Mouse (Mus musculus): ENCODE results near the gene Mau2. TPM values are rescaled to one million over a fixed set of nuclear protein-coding genes. Genes with fewer than 3 reads are reported as not detected.
A peak's percentile ranks its signal among the peaks of the same experiment; 100 is the strongest.
"Not testable (repeated sequence)": the region's sequence is repeated elsewhere in the genome, so short reads cannot be mapped to it uniquely, and the experiment has no call there.

The Mau2 gene
- total RNA-seq (2021), result 10 to 100 TPM; 82.8 to 83.3 TPM
- long read RNA-seq, experiment 1, full-length matches to known transcripts, result 65 of 89 reads
- long read RNA-seq, experiment 1, partial matches to known transcripts, result 6 of 89 reads
- long read RNA-seq, experiment 1, other reads (novel, unspliced or antisense), result 18 of 89 reads
- long read RNA-seq, experiment 2, full-length matches to known transcripts, result 55 of 89 reads
- long read RNA-seq, experiment 2, partial matches to known transcripts, result 8 of 89 reads
- long read RNA-seq, experiment 2, other reads (novel, unspliced or antisense), result 26 of 89 reads

DNA sequence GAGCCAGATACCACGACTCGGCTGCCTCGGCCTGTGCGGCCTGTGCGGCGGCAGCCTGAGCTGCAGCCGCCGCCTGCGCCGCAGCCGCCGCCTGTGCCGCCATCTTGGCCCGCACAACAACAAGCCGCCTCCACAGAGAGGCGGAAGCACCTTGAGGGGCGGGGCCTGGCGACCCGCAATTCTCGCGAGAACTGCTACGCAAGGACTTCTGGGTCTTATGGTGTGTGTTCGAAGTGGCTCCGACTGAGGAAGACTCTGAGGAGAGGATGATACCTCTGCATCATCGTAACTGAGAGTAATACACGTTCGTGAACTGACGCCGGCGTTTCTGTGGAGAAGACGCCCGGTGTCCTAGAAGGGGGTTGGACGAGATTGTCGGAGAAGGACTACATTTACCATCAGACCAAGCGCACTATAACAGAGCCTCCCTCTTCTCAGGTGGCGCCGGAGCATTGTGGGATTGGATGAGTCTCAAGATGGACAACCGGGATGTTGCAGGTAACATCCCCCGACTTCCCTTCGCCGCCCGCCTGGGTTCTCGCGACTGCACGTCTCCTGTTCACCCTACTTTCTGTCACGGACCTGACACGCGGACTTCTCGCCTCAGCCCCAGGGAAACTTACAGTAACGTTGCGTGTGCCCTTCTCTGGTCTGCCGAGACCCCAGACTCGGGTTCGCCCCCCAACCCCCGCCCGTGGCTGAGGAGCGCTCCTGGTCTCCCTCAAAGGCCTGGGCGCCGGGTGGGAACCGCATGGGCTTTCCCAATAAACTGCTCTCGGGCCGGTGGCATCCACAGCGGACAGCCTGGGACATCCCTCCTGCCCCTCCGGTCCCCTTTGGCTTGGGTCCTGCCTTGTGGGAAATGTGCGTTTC lies at the start of gene Mau2, which contains the start of gene Sugp1:
Gene Mau2 (minus strand): TSS at position 152 of the 873 bp plus-strand sequence.
Gene Sugp1 (plus strand): TSS at position 231 of the 873 bp plus-strand sequence.
- intact Hi-C loops (cut with DNase I), result no loop called here

DNA sequence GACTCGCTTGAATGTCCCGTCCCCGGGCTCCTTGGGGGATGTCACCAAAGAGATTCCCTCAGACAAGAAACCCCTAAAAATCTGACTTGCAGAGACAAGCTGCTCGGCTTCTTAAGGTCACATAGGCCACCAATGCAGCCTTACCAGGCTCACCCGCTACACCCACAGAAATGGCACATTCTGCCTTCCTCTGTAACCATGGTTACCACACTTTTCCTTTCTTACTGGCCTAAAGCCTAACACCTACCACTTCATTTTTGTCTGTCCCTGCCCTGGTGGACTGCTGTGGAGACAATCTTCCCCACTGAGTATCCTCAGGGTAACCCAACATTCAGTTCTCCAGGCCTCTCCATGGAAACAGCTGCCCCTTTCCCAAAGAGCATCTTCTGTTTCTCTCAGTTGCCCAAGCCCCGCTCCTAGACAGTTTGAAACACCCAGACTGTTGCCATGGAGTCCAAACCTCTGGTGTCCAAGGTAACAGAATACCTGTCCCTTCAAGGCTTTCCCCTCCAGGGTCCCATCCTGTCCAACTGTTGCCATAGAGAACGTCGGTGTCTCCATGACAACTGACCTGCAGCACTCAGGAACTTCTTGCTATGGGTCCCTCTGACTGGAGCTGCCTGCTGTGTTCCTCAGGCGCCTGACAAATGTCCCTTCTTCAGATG lies 46.9 kb upstream of the Mau2 start:
- peak in 1 of 2 experiments; percentile 62 for DNase-seq (ENCODE audit: low spot score in 2 of 2)
- intact Hi-C loops (cut with DNase I), result loop anchor here (2.0 to 5.0 kb wide), 2 partner anchors 31 to 133 kb away; partner anchors contain the start of gene Ncan

More for the DNA sequence above, at the start of gene Mau2, which contains the start of gene Sugp1:
- peak; percentile 94 to 97 for DNase-seq (ENCODE audit: low spot score in 2 of 2)

DNA sequence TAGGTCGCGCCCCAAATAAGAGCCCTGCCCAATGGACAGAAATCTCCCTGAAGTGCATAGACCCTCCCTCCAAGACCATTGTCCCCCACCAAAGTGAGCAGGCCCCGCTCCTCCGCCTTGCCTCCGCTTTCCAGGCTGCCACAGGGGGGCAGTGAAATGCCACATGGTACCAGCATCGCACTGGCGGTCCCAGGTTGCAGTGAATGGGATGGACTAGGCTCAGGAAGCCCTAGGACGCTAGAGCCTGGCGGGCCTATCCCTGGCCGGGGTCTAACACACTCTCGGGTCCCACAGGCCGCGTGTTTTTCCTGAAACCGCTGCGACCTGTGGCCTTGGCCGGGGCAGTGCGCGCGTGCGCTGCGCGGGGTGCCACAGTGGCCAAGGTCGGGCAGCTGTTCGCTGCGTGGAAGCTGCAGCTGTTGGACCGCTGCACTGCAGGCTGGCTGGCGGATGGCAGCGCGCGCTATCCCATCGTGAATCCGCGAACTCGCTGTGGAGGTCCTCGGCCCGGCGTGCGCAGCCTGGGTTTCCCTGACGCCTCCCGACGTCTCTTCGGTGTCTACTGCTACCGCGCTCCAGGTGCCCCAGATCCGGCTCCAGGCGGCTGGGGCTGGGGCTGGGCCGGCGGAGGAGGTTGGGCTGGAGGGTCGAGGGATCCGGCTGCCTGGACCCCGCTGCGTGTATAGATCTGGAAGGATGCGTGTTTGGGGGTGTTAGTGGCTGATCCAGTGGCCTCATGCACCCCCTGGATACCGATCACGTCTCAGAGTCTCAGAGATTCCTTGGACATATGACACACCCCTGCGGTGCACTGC lies 45.5 kb upstream of the Mau2 start:
- peak; percentile 64 to 72 for DNase-seq (ENCODE audit: low spot score in 2 of 2)
- intact Hi-C loops (cut with DNase I), result loop anchor here (2.0 to 5.0 kb wide), 3 partner anchors 33 to 134 kb away; partner anchors contain the start of gene Ncan

DNA sequence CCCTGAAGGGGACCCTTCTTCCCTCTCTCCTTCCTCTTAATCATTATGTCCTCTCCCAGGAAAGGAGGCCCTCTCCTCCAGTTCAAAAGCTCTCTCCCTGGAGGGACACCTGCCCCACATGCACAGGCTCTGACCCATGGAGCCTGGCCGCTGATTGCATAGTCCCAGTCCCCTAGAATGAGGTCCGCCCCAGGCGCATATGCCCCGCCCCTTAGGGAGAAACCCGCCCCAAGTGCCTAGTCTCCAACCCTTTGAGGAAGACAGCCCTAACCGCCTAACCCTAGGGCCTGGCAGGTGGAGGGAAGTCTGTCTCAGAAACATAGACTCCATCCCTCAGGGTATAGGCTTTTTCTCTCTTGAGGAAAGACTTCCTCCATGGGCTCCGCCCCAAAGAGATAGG lies 44.7 kb upstream of the Mau2 start:
- DNase-seq (ENCODE audit: low spot score in 2 of 2), result no peak

DNA sequence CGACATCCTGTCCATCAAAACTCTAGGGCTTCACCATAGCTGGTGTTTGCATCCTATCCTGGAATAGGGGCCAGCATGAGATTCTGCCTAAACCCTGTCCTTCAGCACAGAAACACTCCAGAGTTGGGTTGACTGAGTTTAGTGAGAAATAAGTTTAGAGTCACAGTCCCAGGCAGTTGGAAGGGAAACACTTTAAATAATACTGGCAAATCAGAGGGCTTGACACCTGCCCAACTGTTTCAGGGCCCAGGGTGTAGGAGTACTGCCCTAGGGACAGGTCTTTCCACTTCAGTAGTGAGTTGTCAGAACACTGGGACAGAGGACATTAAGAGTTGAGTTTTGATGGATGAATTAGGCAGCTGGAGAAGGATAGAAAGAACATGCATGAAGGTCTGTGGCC lies 43.6 kb upstream of the Mau2 start:
- intact Hi-C loops (cut with DNase I), result loop anchor here (2.0 to 5.0 kb wide), 2 partner anchors 81 to 136 kb away; no protein-coding TSS in a partner anchor
- no peak for DNase-seq (ENCODE audit: low spot score in 2 of 2)

More for the DNA sequence above, 44.7 kb upstream of the Mau2 start:
- intact Hi-C loops (cut with DNase I), result loop anchor here (2.0 to 5.0 kb wide), 2 partner anchors 80 to 135 kb away; no protein-coding TSS in a partner anchor

DNA sequence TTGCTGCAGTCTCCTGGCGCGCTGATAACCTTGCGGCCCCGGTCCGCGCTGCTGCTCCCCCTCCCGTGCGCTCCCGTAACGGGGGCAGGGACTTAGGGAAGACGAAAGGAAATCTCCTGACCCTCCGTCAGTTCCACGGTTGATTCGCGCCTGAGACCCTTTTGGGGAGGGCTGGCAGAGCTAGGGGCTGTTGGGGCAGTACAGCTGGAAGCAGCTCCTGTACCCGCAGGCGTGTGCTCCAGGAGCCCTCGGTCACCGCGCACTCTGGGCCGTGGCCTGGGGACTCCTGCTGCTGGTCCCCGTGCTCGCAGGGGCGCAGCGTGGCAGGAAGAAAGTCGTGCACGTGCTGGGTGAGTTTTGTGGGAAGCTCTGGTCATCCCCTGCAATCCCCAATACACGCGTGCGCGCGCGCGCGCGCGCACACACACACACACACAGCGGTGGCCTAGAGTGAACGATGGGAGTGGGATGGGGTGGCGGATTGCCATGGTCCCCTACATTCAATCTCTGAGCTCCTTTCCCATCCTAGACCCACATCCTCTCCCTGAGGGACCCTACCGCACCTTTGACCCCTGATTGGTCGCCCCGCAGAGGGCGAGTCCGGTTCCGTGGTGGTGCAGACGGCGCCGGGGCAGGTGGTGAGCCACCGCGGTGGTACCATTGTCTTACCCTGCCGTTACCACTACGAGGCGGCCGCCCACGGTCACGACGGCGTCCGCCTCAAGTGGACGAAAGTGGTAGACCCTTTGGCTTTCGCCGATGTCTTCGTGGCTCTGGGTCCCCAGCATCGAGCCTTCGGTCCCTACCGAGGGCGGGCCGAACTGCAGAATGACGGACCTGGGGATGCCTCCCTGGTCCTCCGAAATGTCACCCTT lies 41.9 kb upstream of the Mau2 start:
- intact Hi-C loops (cut with DNase I), result loop anchor here (5.0 kb wide), 1 partner anchor 138 kb away; no protein-coding TSS in a partner anchor
- no peak for DNase-seq (ENCODE audit: low spot score in 2 of 2)

DNA sequence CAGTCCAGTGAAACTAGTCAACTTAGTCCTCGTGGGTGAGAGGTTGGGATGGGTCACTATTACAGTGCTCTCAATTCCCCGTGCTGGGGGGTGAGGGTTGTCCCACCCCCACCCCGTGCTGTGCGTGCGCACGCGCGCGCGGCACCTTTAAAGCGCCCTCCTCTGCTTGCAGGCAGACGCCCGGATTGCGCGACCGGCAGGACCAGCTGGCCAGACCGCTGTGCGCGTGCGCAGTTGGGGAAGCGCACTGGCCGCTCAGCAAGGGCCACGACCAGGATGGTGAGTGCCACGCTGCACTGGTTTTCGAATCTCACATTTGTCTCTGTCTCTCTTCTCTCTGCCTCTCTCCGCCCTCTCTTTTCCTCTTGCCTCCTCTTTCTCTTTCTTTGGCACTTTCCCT lies 40.8 kb upstream of the Mau2 start, which contains the start of gene Hapln4:
Gene Hapln4 (plus strand): TSS at position 173 of the 400 bp plus-strand sequence.
- intact Hi-C loops (cut with DNase I), result no loop called here
- no peak for DNase-seq (ENCODE audit: low spot score in 2 of 2)

DNA sequence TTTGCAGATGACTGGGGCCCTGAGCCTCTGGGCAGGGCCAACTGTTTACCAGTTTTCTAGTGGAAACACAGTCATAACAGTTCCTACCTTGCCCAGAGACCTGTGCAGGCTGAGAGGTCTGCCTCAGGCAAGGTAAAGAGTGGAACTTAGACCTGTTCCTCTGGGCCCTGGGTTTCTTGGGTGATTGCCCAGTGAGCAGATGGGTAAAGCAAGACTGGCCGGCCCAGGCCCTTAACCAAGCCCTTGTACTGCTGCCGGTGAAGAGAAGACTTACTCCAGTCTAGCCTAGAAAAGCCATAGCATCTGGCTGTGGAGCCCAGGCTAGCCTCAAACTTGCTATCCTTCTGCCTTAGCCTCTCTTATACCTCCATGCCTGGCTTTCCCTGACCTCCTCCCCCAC lies 39.4 kb upstream of the Mau2 start:
- intact Hi-C loops (cut with DNase I), result no loop called here
- no peak for DNase-seq (ENCODE audit: low spot score in 2 of 2)

DNA sequence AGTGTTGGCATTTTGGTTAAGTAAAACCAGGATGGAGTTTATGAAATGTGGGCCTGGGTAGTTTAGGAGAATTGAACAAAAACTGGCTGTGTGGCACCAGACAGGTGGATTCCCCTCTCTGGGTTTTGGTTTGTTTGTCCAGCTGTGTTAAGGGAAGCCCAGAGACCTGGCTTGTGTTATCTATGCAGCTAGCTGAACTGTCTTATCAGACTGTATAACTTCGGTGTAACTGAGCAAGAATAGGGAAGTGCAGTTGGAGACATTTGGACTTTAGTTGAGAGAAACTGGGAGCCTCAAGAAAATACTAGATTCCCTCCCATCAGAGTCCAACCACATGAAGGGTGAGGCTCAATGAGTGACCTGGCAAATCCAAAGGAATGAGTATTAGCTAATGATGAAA lies 31.1 kb upstream of the Mau2 start:
- no peak for DNase-seq (ENCODE audit: low spot score in 2 of 2)
- intact Hi-C loops (cut with DNase I), result no loop called here

DNA sequence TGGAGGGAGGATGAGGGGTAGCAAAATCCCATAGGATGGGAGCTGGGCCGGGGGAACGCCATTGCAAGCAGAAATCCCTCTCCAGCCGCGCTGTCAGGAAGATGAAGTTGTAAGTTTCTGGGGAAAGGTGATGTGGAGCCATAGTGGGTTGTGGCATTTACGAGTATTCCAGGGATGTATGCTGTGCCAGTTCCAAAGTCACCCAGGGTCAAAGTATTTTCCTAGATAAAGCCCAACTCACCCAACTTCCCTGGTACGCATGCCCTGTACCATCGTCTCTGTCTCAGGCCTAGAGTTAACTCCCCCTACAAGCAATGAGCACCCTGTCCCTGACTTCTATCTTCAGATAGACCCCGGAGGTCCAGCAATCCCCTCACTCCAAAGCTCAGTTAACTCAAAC lies 30.6 kb upstream of the Mau2 start:
- no peak for DNase-seq (ENCODE audit: low spot score in 2 of 2)
- intact Hi-C loops (cut with DNase I), result no loop called here

DNA sequence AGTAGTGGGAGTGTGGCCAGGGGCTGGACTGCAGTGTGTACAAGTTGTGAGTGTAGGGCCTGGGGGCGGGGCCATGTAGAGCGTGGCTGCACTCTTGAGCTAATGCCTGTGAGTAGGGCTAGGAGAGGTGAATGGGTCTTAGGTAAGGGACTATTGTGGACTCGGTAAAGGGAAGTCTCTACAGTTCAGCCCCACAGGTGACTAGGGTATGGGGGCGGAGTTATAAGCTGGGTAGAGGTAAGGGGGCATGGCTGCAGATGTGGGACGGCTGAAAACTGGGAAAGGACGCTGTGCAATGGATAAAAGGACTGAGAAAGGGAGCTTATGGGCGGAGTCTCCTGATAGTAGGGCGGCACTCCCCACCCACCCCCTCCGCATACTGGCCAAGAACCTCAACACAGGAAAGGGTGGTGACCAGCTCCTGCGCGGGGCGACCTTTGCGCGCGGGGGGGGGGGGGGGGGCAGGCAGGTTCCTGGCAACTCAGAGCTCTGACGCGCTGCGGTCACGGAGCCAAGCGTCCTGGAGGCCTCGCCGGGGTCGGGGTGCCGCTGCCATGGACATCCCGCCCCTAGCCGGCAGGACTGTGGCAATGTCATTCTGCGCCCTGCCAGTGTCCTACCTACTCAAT lies 30.0 kb upstream of the Mau2 start, which contains the start of gene Tm6sf2:
Gene Tm6sf2 (plus strand): TSS at position 484 of the 629 bp plus-strand sequence.
- intact Hi-C loops (cut with DNase I), result no loop called here
- DNase-seq (ENCODE audit: low spot score in 2 of 2), result no peak

DNA sequence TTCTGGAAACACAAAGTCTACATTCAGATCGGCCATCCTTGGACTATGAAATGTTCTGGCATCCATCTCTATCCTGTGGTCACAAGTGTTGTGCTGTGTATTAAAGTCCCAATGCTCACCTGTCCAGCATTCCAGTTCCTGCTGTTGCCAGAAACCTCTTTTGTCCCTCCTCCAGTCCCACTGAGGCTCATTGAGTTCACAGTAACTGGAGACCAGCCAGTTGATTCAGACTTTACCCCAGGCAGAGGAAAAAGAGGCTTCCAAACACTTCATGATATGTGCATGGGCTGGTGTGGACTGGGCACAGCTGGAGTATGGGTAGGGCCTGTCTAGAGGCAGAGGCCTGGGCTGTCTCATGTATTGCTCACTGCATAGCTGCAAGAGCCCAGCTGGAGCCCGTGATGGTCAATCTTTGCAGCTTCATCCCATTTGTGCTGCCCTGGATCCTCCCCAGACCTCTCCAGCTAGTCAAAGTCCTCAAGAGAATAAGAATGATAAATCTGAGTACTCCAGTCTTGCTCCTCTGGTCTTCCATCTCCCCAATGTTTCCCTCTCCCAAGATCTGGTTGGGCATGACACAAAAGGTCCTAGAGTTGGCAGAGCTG lies 29.4 kb upstream of the Mau2 start:
- DNase-seq (ENCODE audit: low spot score in 2 of 2), result no peak
- intact Hi-C loops (cut with DNase I), result no loop called here

DNA sequence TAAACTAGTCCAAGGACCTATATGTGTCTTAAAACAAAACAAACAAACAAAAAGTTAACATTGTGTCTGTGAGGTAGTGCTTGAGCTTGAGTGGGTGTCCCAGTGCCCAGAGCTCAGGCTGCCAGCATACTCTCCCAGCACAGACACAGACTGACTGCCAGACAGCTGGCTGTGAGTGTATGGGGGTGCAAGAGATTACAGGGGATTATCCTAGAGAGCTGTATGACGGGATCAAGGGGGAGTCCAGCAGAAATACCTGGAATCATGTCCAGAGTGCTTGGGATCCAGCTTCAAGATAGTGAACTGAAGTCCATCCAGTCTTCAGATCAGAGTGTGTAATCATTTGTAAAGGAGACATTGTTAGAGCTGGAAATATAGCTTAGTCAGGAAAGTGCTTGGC lies 15.2 kb upstream of the Mau2 start:
- DNase-seq (ENCODE audit: low spot score in 2 of 2), result no peak
- intact Hi-C loops (cut with DNase I), result no loop called here

DNA sequence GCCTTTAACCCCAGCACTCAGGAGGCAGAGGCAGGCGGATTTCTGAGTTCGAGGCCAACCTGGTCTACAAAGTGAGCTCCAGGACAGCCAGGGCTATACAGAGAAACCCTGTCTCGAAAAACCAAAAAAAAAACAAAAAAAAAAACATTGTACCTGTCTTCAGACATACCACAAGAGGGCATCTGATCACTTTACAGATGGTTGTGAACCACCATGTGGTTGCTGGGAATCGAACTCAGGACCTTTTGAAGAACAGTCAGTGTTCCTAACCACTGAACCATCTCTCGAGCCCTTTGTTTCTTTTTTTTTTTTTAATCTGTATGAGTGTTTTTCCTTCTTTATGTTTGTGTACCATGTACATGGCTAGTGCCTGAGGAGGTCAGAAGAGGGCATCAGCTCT lies 7.9 kb upstream of the Mau2 start:
- DNase-seq (ENCODE audit: low spot score in 2 of 2); intact Hi-C loops (cut with DNase I): not testable (repeated sequence)

DNA sequence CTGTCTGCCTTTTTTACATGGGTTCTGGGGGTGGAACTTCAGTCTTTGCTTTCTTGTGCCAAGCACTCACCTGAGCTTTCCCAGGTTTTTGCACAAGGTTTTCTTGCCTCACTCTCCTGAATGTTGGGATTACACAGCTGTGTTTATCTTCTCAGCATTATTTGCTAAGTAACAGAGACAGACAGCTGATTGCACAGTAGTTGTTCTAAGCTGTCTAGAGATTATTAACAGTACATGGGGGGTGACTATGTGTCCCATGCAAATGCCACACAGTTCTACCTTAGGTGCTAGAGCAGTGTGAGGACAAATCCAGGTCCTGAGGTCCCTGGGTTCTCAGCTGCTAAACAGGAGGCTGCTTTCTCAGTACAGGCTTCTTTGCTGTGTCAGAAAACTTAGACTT lies 7.1 kb upstream of the Mau2 start:
- intact Hi-C loops (cut with DNase I), result no loop called here
- DNase-seq (ENCODE audit: low spot score in 2 of 2), result no peak

DNA sequence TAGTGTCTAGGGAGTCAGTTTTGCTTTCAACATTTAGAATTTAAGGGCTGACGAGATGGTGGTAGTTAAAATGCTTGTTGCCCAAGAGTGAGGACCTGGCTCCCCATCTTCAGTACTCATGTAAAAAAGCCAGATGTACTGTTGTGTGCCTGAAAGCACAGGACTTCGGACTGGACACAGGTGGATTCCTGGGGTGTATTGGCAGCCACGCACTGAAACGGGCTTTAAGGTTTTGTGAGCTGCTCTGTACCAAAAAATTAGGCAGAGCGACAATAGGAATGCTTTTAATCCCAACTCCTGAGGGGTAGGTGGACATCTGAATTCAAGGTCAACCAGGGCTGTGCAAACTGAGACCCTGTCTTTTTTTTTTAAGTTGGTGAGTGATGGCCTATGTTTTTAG lies 1.5 kb upstream of the Mau2 start:
- intact Hi-C loops (cut with DNase I), result no loop called here

More for the DNA sequence above, 1.5 kb upstream of the Mau2 start:
- DNase-seq (ENCODE audit: low spot score in 2 of 2), result no peak

All from left cerebral cortex, postnatal 14 days (tissue).